Mouse (Mus musculus) neural tube, embryonic 14.5 days (tissue): ENCODE measurements around the gene Dst. TPM values are rescaled to one million over a fixed set of nuclear protein-coding genes. Genes with fewer than 3 reads are reported as not detected.
A peak's percentile ranks its signal among the peaks of the same experiment; 100 is the strongest.

ENCODE experiments used
- ATAC-seq: fragments of 200-750 bp; cut with Nextera tagmentation; 2 replicates; pipeline ENCODE4 v1.8.0; 2017; ENCODE audit warnings: low read depth, mild to moderate bottlenecking, moderate TSS enrichment, moderate library complexity
- H3K27ac ChIP-seq: fragments of 300-500 bp; sonication (generic); 2 replicates; pipeline ENCODE4 v1.5.1; 2014; ENCODE audit warnings: low read depth, mild to moderate bottlenecking, control low read depth, low read length, moderate library complexity, mixed read lengths
- H3K27me3 ChIP-seq: fragments of 300-500 bp; sonication (generic); 2 replicates; pipeline ENCODE4 v1.6.1; 2014; ENCODE audit warnings: low read length; ENCODE audit not compliant: control insufficient read depth, insufficient read depth
- H3K36me3 ChIP-seq: fragments of 300-500 bp; sonication (generic); 2 replicates; pipeline ENCODE4 v1.6.1; 2014; ENCODE audit warnings: low read length, mixed read lengths; ENCODE audit not compliant: control insufficient read depth, insufficient read depth
- H3K4me1 ChIP-seq: fragments of 300-500 bp; sonication (generic); 2 replicates; pipeline ENCODE4 v1.6.1; 2014; ENCODE audit warnings: low read length; ENCODE audit not compliant: control insufficient read depth, insufficient read depth
- H3K4me2 ChIP-seq: fragments of 300-500 bp; sonication (generic); 2 replicates; pipeline ENCODE4 v1.6.1; 2014; ENCODE audit warnings: mild to moderate bottlenecking, low read depth, low read length, control low read depth
- H3K4me3 ChIP-seq: fragments of 300-500 bp; sonication (generic); 2 replicates; pipeline ENCODE4 v1.5.1; 2014; ENCODE audit warnings: low read depth, low read length, control low read depth, mixed read lengths
- H3K9ac ChIP-seq: fragments of 300-500 bp; sonication (generic); replicated peaks from 2 replicates; pipeline ENCODE4 v1.6.1; 2014; ENCODE audit warnings: low read depth, mild to moderate bottlenecking, control low read depth, low read length, mixed read lengths
- H3K9me3 ChIP-seq: fragments of 300-500 bp; sonication (generic); 2 replicates; pipeline ENCODE4 v1.6.1; 2016; ENCODE audit warnings: low read length; ENCODE audit not compliant: control insufficient read depth
- WGBS: fragments of 180-500 bp; shearing (Covaris S2); extraction: QIAGEN DNeasy Blood & Tissue Kit; methylation state at CpG from one replicate; pipeline ENCODE4 v1.1.7; 2014; 5-methylcytosine and 5-hydroxymethylcytosine counted together
- polyA plus RNA-seq: library from polyadenylated mRNA; unstranded; fragments of >200 nt; fragmentation: Nextera tagmentation; extraction: Ambion mirVana; gene quantifications from 2 replicates; pipeline ENCODE4 v1.2.1, GENCODE M21; 2014

The Dst gene
- polyA plus RNA-seq, 1 experiment from 2014 or later = 66.8 TPM

DNA sequence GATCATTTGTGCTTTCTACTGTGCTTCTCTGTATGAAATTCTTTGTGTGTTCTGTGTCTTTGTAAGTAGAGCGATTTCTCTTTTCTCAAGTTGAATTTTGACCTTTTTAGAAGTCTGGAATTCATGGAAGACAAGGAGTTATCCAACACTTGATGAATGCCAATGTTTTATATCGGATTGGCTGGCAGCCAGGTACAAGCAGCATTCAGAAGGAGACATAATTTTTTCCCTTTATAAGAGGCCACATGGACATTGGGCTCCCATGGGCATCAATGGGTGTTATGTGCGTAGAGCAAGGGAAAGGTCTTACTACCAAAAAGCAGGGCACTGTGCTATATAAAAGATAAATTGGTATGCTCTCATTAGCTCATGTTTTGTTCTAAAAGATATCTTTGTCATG lies 139.3 kb downstream of the Dst start:
- no peak for ATAC-seq
- no peaks in the 10 kb centered on the region for H3K9me3 ChIP-seq
- 74% methylated on average over 3 of the region's 3 CpGs for WGBS

GRCm38 (mm10) chr1:34051251-34051650 lies 143.2 kb downstream of the Dst start:
- Histone ChIP-seq H3K4me1 (peaks cover 16% of the 10 kb centered on the region), H3K9me3 (no peaks in the 10 kb centered on the region), H3K4me3 (no peak overlapping the region), H3K9ac (no peak overlapping the region), H3K36me3 (no peaks in the 10 kb centered on the region), H3K27ac (no peak overlapping the region), H3K27me3 (no peaks in the 10 kb centered on the region), H3K4me2 (no peak overlapping the region)
- WGBS = 69% methylated on average over 3 of the region's 3 CpGs
- ATAC-seq = no peak

More for the DNA sequence above, 139.3 kb downstream of the Dst start:
- no peaks in the 10 kb centered on the region for H3K36me3 ChIP-seq
- peaks cover 9% of the 10 kb centered on the region for H3K4me1 ChIP-seq
- no peak overlapping the region for H3K4me3 ChIP-seq
- H3K27me3 ChIP-seq = no peaks in the 10 kb centered on the region
- H3K4me2 ChIP-seq = no peak overlapping the region
- no peak overlapping the region for H3K27ac ChIP-seq
- no peak overlapping the region for H3K9ac ChIP-seq

DNA sequence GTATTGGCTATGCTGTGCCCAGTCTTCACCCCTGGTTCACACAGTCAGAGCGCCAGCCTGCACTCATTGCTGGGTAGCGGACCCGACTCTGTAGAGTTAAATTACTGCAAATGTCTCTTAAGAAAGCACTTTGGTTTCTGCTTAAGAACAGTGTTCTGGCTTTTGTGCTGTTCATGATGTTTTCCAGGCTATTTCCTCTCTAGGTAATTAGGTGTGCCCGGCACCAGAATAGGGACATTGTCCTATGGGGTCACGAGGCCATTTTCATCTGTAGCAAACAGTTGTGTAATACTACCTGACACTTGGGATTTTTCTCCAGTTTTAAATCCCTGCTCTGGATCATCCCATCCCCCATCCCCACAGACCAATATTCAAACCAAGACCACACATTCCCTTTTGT lies 144.4 kb downstream of the Dst start:
- no peaks in the 10 kb centered on the region for H3K27me3 ChIP-seq
- H3K4me3 ChIP-seq = no peak overlapping the region
- peaks cover 11% of the 10 kb centered on the region for H3K4me1 ChIP-seq
- ATAC-seq = no peak
- no peak overlapping the region for H3K27ac ChIP-seq
- no peaks in the 10 kb centered on the region for H3K36me3 ChIP-seq
- 44% methylated on average over 5 of the region's 5 CpGs for WGBS
- H3K9ac ChIP-seq = no peak overlapping the region
- H3K9me3 ChIP-seq = no peaks in the 10 kb centered on the region
- no peak overlapping the region for H3K4me2 ChIP-seq

DNA sequence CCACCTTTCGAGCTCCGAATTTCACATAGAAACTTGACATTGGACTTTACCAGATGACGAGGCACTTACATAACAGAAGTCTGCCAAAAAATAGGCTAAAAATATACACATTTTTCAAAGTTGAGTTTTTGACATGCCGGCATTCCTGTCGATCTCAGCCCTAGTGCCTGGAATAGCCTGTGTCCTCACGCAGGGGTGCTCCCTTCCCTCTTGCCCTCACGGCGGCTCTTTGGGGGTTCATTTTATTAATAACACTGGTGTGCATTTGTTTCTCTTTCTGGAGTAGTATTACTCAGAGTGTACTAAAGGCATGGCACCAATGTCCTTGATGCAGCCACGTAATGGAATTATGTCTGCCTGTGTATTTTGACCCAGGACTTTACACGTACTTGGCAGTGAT lies 146.9 kb downstream of the Dst start:
- H3K9ac ChIP-seq = no peak overlapping the region
- no peak overlapping the region for H3K27ac ChIP-seq
- H3K4me3 ChIP-seq = no peak overlapping the region
- no peak overlapping the region for H3K4me2 ChIP-seq
- no peaks in the 10 kb centered on the region for H3K27me3 ChIP-seq
- no peaks in the 10 kb centered on the region for H3K9me3 ChIP-seq
- peaks cover 11% of the 10 kb centered on the region for H3K4me1 ChIP-seq
- ATAC-seq = no peak
- 95% methylated on average over 10 of the region's 10 CpGs for WGBS
- H3K36me3 ChIP-seq = no peaks in the 10 kb centered on the region

- no peak overlapping the region for H3K4me2 ChIP-seq
- ATAC-seq = no peak
- 93% methylated on average over 14 of the region's 14 CpGs for WGBS
- H3K27ac ChIP-seq = no peak overlapping the region
- no peak overlapping the region for H3K9ac ChIP-seq
- no peaks in the 10 kb centered on the region for H3K9me3 ChIP-seq
- H3K4me1 ChIP-seq = peaks cover 21% of the 10 kb centered on the region
- H3K27me3 ChIP-seq = no peaks in the 10 kb centered on the region
- no peak overlapping the region for H3K4me3 ChIP-seq
- no peaks in the 10 kb centered on the region for H3K36me3 ChIP-seq
Observed at GRCm38 (mm10) chr1:34056658-34057057, 148.6 kb downstream of the Dst start.

- Histone ChIP-seq H3K4me3 (no peak overlapping the region), H3K9ac (no peak overlapping the region), H3K27ac (no peak overlapping the region), H3K9me3 (no peaks in the 10 kb centered on the region), H3K27me3 (no peaks in the 10 kb centered on the region), H3K4me2 (no peak overlapping the region), H3K4me1 (peaks cover 15% of the 10 kb centered on the region), H3K36me3 (no peaks in the 10 kb centered on the region)
- 94% methylated on average over 12 of the region's 12 CpGs for WGBS
- ATAC-seq = no peak
Observed at GRCm38 (mm10) chr1:34059231-34059630, 151.2 kb downstream of the Dst start.

DNA sequence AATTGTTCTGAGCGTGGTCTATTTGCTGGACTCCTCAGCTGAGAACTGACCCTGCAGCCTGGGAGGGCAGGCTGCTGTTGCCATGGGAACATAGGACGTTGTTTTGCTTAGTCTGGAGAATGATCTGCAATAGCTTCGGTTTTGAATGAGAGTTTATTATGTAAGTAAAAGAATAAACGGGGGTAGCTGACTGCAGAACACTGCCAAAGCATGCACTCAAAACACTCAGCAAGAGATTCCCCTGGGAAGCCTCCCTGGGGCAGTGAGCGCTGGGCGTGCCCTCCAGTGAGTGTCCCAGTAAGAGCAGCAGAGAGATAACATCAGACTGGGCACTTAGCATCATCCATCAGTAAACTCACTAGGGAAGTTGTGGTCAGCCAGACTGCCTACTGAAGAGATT lies 152.4 kb downstream of the Dst start:
- H3K27me3 ChIP-seq = no peaks in the 10 kb centered on the region
- H3K4me3 ChIP-seq = no peak overlapping the region
- 4% methylated on average over 6 of the region's 6 CpGs for WGBS
- H3K4me2 ChIP-seq = no peak overlapping the region
- H3K36me3 ChIP-seq = no peaks in the 10 kb centered on the region
- peak; percentile 54; the same call in 1 of the 2 replicates for ATAC-seq
- peak overlapping the region; percentile 34; the same call in 1 of the 2 replicates for H3K27ac ChIP-seq
- H3K9me3 ChIP-seq = no peaks in the 10 kb centered on the region
- no peak overlapping the region for H3K9ac ChIP-seq
- H3K4me1 ChIP-seq = peaks cover 15% of the 10 kb centered on the region

DNA sequence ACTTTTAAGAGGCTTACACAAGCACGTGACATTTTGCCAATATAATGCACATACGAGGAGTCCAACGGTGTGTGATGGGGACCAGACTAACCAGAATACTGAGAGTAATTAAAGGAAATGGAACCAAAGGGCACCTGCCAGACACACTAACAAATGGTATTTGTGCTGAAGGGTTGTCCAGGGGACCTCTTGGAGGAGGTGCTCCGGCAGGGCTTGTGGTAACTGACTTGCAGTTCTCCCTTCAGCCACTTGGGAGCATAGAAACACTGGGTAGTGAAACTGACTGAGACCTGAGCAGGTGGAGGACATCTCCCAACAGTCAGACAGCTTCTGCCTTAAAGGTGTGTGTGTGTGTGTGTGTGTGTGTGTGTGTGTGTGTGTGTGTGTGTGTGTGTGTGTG lies 153.1 kb downstream of the Dst start:
- H3K9me3 ChIP-seq = no peaks in the 10 kb centered on the region
- H3K4me1 ChIP-seq = peaks cover 15% of the 10 kb centered on the region
- no peak overlapping the region; the same call in 1 of the 2 replicates for H3K27ac ChIP-seq
- H3K36me3 ChIP-seq = no peaks in the 10 kb centered on the region
- H3K9ac ChIP-seq = no peak overlapping the region
- H3K4me2 ChIP-seq = no peak overlapping the region; the same call in 1 of the 2 replicates
- WGBS = 16% methylated on average over 4 of the region's 4 CpGs
- peak; percentile 83 for ATAC-seq
- H3K27me3 ChIP-seq = no peaks in the 10 kb centered on the region
- no peak overlapping the region for H3K4me3 ChIP-seq

DNA sequence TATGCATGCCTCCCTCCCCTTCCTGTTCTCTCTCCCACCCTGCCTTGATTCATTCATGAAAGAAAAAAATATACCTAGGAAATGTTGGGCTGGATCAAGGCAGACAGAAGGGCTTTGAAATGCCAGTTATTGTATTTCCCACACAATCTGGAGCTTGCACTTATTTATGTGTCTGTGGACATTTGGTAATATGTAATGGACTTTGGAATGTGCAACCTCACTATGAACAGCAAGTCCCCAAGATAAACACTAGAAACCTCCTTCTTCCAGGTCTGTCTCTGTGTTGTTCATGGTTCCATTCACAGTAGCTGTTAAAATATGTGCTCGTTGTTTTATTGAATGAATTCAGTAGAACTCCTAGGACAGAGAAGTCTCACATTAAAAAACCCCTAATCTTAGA lies 153.8 kb downstream of the Dst start:
- no peak for ATAC-seq
- Histone ChIP-seq H3K27ac (no peak overlapping the region), H3K9ac (no peak overlapping the region), H3K9me3 (no peaks in the 10 kb centered on the region), H3K4me2 (no peak overlapping the region), H3K4me1 (peaks cover 15% of the 10 kb centered on the region), H3K36me3 (no peaks in the 10 kb centered on the region), H3K27me3 (no peaks in the 10 kb centered on the region), H3K4me3 (no peak overlapping the region)
- WGBS = 77% methylated on average over 1 of the region's 1 CpGs

DNA sequence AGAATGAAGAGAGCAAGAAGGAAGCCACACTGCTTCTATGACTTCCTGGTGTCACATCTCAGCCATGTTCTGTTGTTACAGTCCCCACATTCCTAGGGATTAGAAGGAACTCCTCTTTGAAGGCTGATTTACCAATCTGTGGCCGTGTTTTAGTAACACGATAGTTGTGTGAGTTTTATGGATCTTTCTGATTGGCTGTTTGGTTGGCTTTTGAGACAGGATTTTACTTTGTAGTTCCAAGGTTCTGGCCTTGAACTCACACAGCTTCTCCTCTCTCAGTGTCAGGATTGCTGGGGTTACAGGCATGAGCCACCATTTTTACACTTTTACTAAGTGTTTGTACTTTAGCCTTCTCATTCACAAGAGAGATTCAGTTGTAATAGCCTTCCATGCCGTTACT lies 155.9 kb downstream of the Dst start:
- peaks cover 15% of the 10 kb centered on the region for H3K4me1 ChIP-seq
- no peak overlapping the region for H3K4me3 ChIP-seq
- no peaks in the 10 kb centered on the region for H3K27me3 ChIP-seq
- no peak for ATAC-seq
- 73% methylated on average over 3 of the region's 3 CpGs for WGBS
- H3K36me3 ChIP-seq = no peaks in the 10 kb centered on the region
- no peak overlapping the region for H3K4me2 ChIP-seq
- no peaks in the 10 kb centered on the region for H3K9me3 ChIP-seq
- no peak overlapping the region for H3K9ac ChIP-seq
- H3K27ac ChIP-seq = no peak overlapping the region
